Mouse (Mus musculus) midbrain, embryonic 13.5 days (tissue): ENCODE data around the gene Kcnj12. TPM values are rescaled to one million over a fixed set of nuclear protein-coding genes. Genes with fewer than 3 reads are reported as not detected.

ENCODE experiments used
- ATAC-seq: fragments of 200-750 bp; cut with Nextera tagmentation; 2 replicates; pipeline ENCODE4 v1.8.0; 2017; ENCODE audit warnings: mild to moderate bottlenecking, moderate TSS enrichment, moderate library complexity
- H3K27ac ChIP-seq: fragments of 300-500 bp; sonication (generic); 2 replicates; pipeline ENCODE4 v1.5.1; 2015; ENCODE audit warnings: inconsistent platforms, mild to moderate bottlenecking, moderate library complexity
- H3K27me3 ChIP-seq: fragments of 300-500 bp; sonication (generic); 2 replicates; pipeline ENCODE4 v1.6.1; 2015; ENCODE audit warnings: mild to moderate bottlenecking, inconsistent platforms
- H3K36me3 ChIP-seq: fragments of 300-500 bp; sonication (generic); 2 replicates; pipeline ENCODE4 v1.6.1; 2015; ENCODE audit warnings: mild to moderate bottlenecking, inconsistent platforms
- H3K4me1 ChIP-seq: fragments of 300-500 bp; sonication (generic); replicated peaks from 2 replicates; pipeline ENCODE4 v1.6.1; 2015; ENCODE audit warnings: inconsistent platforms
- H3K4me2 ChIP-seq: fragments of 300-500 bp; sonication (generic); replicated peaks from 2 replicates; pipeline ENCODE4 v1.6.1; 2015; ENCODE audit warnings: moderate library complexity, mild to moderate bottlenecking, inconsistent platforms
- H3K4me3 ChIP-seq: fragments of 300-500 bp; sonication (generic); replicated peaks from 2 replicates; pipeline ENCODE4 v1.5.1; 2015; ENCODE audit warnings: mild to moderate bottlenecking, inconsistent platforms
- H3K9ac ChIP-seq: fragments of 300-500 bp; sonication (generic); replicated peaks from 2 replicates; pipeline ENCODE4 v1.6.1; 2015; ENCODE audit warnings: mild to moderate bottlenecking, inconsistent platforms
- H3K9me3 ChIP-seq: fragments of 300-500 bp; sonication (generic); 2 replicates; pipeline ENCODE4 v1.6.1; 2016; ENCODE audit warnings: mild to moderate bottlenecking, inconsistent platforms
- WGBS: fragments of 180-500 bp; shearing (Covaris S2); methylation state at CpG from one replicate; pipeline ENCODE4 v1.1.7; 2015; 5-methylcytosine and 5-hydroxymethylcytosine counted together
- polyA plus RNA-seq: library from polyadenylated mRNA; unstranded; fragments of >200 nt; fragmentation: Nextera tagmentation; extraction: Ambion mirVana; gene quantifications from 2 replicates; pipeline ENCODE4 v1.2.1, GENCODE M21; 2015

The Kcnj12 gene
- polyA plus RNA-seq, 1 experiment from 2014 or later: 1.4 TPM

DNA sequence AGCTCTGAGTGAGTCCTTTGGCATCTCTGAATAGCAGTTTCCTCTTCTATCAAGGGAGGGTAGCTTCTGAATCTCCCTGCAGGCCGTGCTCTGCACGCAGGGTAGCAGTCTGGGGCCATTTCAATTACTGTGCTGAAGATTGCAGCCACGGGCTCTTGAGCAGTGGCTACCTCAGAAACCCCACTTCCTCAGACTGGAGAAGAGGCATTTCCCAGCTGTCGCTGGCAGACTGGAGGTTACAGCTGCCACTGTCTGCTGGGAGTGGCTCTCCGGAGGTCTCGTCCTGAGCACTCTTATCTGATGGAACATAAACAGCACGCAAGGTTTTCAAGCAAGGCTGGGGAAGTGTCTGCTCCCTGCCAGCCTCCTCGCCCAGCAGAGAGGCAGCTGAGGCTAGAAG lies 20.2 kb downstream of the Kcnj12 start:
- 42% methylated on average over 8 of the region's 8 CpGs for WGBS
- ATAC-seq: 0 out of 2 replicates have a peak, but pooled peaks have one; percentile 40
- no peaks in the 10 kb centered on the region for H3K27me3 ChIP-seq
- H3K27ac ChIP-seq: peak overlapping the region; percentile 40
- peaks cover 29% of the 10 kb centered on the region for H3K4me1 ChIP-seq
- no peaks in the 10 kb centered on the region for H3K36me3 ChIP-seq
- H3K4me3 ChIP-seq: no peak overlapping the region
- no peak overlapping the region for H3K4me2 ChIP-seq
- no peaks in the 10 kb centered on the region for H3K9me3 ChIP-seq
- no peak overlapping the region for H3K9ac ChIP-seq

DNA sequence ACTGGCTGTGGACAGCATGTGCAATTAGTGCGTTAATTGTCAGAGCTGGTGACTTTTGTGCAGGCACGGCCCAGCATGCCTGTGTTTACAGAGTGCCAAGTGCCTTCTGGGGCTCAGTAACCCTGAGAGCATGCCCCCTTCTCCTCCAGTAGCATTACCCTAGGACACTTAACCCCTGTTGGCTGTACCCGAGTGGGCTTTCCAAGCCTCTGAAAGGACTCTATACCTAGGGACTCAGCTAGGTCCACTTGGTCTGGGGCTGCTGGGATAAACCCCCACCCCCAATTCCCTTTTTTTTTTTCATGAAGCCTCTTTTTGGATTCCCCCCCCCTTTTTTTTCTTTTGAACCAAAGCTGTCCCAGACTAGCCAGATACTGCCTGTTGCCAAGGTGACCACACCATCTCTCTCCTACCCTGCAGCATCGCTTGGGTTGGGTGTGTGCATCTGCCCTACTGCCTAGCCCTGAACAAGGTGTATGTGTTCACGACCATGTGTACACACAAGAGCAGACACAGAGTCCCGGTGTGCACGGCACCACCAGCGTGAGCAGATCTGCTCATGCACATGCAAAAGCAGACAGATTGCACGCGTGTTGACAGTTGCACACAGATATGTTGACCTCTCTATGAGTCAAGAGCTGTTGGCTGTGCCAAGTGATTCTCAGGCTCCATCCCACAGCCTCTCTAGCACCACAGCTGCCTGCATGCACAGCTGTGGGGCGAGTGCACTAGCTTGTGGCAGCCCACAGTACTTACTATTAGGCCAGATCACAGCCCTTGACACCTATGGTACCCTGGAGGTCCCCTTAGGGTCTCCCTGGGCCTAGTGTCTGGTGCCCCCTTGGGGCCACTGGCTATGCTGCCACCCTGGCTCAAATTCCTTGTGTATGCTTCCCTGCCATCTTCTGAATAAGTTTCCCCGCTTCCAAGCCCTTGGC lies 21.0 kb downstream of the Kcnj12 start:
- Histone ChIP-seq H3K36me3 (no peaks in the 10 kb centered on the region), H3K9ac (no peak overlapping the region), H3K9me3 (no peaks in the 10 kb centered on the region), H3K27me3 (no peaks in the 10 kb centered on the region), H3K4me3 (no peak overlapping the region), H3K4me1 (peaks cover 26% of the 10 kb centered on the region), H3K27ac (peak overlapping the region; percentile 40), H3K4me2 (no peak overlapping the region)
- ATAC-seq: peak; percentile 7; the same call in 1 of the 2 replicates
- 73% methylated on average over 12 of the region's 12 CpGs for WGBS

DNA sequence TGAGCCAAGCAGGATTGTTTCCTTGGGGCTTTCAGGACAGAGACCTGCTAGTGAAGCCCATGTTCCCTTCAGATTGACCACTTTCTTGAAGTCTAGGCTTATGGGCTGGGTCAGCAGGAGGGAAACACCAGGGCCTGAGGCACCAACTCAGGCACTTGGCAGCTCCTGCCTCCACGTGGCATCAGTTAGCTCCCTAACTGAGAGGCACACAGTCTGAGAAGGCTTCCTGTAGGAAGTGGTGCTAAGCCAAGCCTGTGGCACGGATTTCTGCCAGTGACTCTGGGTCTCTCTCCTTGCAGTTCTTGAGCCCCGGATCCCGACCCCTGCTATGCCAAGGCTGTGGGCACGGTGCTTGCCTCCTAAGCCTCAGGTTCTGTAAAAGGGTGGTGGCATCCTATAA lies 22.4 kb downstream of the Kcnj12 start:
- ATAC-seq: no peak
- H3K4me3 ChIP-seq: no peak overlapping the region
- no peaks in the 10 kb centered on the region for H3K9me3 ChIP-seq
- no peak overlapping the region for H3K27ac ChIP-seq
- H3K9ac ChIP-seq: no peak overlapping the region
- no peaks in the 10 kb centered on the region for H3K36me3 ChIP-seq
- peaks cover 24% of the 10 kb centered on the region for H3K4me1 ChIP-seq
- WGBS: 76% methylated on average over 5 of the region's 5 CpGs
- H3K4me2 ChIP-seq: no peak overlapping the region
- no peaks in the 10 kb centered on the region for H3K27me3 ChIP-seq

DNA sequence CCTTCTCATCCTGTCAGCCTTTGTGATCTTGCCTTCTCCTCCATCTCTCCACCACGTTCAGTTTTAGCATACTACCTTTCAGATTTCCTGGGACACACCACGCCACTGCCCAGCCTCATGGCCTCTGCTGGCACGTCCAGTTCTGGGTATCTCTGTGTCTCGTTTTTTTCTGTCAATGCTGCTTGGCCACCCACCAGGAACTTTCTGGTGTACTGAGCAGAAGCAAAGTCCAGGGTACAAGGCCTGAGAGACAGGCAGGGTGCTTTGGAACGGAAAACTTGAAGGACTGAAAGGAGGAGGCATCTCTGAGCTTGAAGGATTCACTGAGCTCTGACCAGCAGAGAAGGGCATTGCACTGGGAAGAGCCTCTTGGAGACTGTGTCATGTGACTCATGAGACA lies 25.1 kb downstream of the Kcnj12 start:
- Histone ChIP-seq H3K9ac (no peak overlapping the region), H3K27me3 (no peaks in the 10 kb centered on the region), H3K4me2 (no peak overlapping the region), H3K36me3 (no peaks in the 10 kb centered on the region), H3K27ac (no peak overlapping the region), H3K4me1 (peaks cover 22% of the 10 kb centered on the region), H3K9me3 (no peaks in the 10 kb centered on the region), H3K4me3 (no peak overlapping the region)
- WGBS: 82% methylated on average over 5 of the region's 5 CpGs
- no peak for ATAC-seq

DNA sequence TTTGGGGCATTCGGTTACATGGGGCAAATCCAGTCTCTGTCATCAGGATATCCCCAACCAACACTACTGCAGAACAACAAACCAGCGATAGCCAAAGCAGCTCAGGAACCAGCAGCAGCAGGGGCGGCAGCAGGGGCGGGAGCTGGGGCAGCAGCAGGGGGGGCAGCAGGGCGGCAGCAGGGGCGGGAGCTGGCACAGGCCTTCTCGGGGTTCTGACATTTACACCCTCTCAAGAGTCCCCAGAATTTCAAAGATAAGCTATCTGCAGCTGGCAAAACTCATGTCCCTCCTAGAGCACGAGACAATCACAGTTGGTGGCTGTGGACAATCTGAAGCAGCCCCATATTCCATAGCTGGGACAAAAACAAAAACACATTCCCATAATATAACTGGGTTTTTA lies 28.8 kb downstream of the Kcnj12 start:
- H3K27me3 ChIP-seq: no peaks in the 10 kb centered on the region
- no peaks in the 10 kb centered on the region for H3K36me3 ChIP-seq
- H3K4me2 ChIP-seq: no peak overlapping the region
- H3K4me1 ChIP-seq: peaks cover under 1% of the 10 kb centered on the region
- no peak overlapping the region for H3K27ac ChIP-seq
- H3K9me3 ChIP-seq: no peaks in the 10 kb centered on the region
- 53% methylated on average over 8 of the region's 8 CpGs for WGBS
- no peak for ATAC-seq
- H3K9ac ChIP-seq: no peak overlapping the region
- H3K4me3 ChIP-seq: no peak overlapping the region

DNA sequence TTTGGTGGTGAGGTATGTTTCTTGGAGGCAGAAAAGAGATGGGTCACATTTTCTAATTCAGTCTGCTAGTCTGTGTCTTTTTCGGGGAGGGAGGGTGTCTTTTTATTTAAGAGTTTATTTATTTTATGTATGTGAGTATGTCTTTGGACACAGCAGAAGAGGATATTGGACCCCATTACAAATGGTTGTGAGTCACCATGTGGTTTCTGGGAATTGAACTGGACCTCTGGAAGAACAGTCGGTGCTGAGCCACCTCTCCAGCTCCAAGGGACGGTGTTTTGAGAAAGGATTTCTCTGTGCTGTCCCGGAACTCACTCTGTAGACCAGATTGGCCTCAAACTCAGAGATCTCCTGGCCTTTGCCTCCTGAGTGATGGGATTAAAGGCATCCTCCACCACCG lies 34.5 kb downstream of the Kcnj12 start:
- Histone ChIP-seq H3K4me3 (no peak overlapping the region), H3K4me1 (no peaks in the 10 kb centered on the region), H3K36me3 (no peaks in the 10 kb centered on the region), H3K27me3 (no peaks in the 10 kb centered on the region), H3K4me2 (no peak overlapping the region), H3K9me3 (no peaks in the 10 kb centered on the region), H3K9ac (no peak overlapping the region), H3K27ac (no peak overlapping the region)
- ATAC-seq: no peak
- 62% methylated on average over 5 of the region's 5 CpGs for WGBS

DNA sequence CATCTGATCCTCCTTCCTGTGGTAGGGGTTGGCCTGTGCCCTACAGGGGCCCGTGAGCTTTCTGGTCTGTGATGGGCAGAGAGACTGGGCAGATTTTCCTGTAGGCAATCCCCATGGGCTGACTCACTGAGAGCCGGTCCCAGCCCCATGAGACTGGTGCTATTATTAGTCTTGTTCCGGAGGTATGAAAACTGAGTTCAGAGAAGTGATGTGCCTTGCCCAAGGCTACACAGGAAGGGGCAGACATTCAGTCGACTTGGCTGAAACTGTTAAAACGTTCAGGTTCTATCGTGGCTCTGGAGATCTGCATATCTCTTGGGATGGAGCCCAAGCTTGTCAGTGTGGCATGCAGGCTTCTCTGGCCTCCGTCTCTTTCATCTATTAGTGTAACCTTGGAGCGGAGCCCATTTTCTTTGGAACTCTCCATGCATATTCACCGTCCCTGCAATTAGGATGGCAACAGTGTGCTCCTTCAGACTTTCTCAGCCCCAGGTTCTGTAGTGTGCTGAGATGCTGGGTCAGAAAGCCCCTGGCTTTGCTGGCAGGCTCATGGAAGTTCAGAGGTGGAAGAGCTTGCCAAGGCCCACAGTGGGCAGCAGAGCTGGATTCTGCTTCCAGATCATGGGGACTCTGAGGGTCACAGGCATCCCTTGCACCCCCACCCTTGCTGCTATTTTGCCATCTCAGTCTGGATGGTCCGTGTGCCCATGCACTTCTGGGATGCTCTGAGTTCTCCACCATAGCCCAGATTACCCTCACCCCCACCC lies 37.5 kb downstream of the Kcnj12 start:
- H3K27ac ChIP-seq: no peak overlapping the region
- H3K9ac ChIP-seq: 0 out of 2 replicates have a peak overlapping the region, but pooled peaks have one; percentile 19
- no peaks in the 10 kb centered on the region for H3K27me3 ChIP-seq
- no peaks in the 10 kb centered on the region for H3K9me3 ChIP-seq
- no peak for ATAC-seq
- H3K4me2 ChIP-seq: no peak overlapping the region
- no peaks in the 10 kb centered on the region for H3K36me3 ChIP-seq
- no peak overlapping the region for H3K4me3 ChIP-seq
- no peaks in the 10 kb centered on the region for H3K4me1 ChIP-seq
- 78% methylated on average over 10 of the region's 10 CpGs for WGBS

DNA sequence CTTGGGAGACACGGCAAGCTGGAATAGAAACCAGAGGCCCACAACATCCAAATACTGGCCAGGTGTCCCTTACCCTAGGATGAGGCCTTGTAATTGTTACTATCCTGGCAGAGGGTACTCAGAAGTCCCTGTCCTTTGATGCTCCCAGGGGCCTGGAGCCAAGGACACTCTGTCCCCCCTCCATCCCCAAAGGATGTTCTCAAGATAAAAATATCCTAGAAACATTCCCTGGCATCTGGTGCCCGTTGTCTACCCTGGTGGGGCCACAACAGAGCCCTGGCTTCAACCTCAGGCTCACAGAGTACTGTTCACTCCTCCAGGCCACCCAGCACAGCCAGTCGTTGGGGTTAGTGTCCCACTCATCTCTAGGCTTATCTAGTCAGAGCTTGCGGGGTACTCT lies 38.3 kb downstream of the Kcnj12 start:
- Histone ChIP-seq H3K27me3 (no peaks in the 10 kb centered on the region), H3K9me3 (no peaks in the 10 kb centered on the region), H3K27ac (no peak overlapping the region), H3K4me1 (no peaks in the 10 kb centered on the region), H3K4me2 (no peak overlapping the region), H3K36me3 (no peaks in the 10 kb centered on the region), H3K4me3 (no peak overlapping the region), H3K9ac (no peak overlapping the region)
- 86% methylated on average over 4 of the region's 4 CpGs for WGBS
- no peak for ATAC-seq

DNA sequence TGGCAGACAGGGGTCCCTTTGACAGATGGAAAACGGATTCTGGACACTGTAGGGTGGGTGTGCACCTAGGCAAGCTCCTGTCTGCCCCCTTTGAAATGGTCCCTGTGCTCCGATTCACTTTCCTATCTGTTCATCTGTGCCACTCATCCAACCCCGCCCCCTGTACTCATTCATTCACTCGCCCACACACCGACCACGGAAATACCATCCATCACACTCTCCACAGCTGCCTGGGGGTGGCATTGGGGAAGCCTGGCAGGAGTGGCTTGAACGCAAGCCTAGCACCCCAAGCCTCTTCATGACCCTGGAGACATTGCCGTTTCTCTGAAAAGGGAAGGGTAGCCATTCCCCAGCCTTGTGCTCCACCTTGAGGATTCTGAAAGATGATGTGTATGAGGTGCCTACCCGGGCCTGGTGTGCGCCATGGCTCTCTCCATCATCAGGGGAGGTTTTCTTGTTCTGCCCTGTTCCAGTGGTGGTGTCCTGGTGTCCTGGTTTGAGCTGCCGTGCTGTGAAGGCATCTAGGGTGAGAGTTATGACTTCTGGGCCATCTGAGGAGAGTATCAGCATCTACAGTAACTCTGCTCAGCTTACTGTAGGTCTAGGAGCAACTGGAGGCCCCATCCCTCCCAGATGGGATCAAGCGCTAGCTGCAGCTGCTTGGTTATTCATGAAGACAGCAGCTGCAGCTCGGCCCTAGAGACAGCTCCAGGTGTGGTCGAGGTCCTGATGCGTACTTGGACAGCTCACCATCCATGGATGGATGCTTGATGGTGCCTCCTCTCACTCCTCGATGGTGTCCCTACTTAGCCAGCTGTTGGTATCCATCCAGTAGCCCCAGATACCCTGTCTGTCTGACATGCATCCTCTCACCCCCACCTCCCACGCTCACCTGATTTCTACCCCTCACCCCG lies 40.4 kb downstream of the Kcnj12 start:
- H3K4me2 ChIP-seq: no peak overlapping the region
- H3K9me3 ChIP-seq: no peaks in the 10 kb centered on the region
- no peak overlapping the region for H3K9ac ChIP-seq
- H3K27ac ChIP-seq: no peak overlapping the region
- 87% methylated on average over 18 of the region's 18 CpGs for WGBS
- H3K4me1 ChIP-seq: no peaks in the 10 kb centered on the region
- no peak for ATAC-seq
- no peak overlapping the region for H3K4me3 ChIP-seq
- H3K27me3 ChIP-seq: no peaks in the 10 kb centered on the region
- H3K36me3 ChIP-seq: no peaks in the 10 kb centered on the region

DNA sequence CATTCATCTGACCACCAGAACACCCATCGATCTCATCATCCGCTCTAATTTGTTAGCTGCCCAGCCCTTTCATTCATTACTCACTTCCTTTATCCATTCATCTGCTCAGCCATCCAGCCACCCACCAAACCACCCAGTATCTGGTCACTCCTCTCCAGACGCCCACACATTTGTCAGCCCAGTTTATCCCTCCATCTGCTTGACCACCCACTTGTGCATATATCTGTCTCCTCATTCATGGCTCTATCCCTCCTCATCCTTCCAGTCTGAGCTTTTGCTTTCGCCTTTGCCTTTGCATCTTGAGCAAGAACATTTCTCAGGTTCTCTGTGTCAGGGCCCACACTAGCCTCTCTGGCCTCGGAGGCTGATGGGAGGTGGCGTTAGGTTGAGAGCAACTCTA lies 41.1 kb downstream of the Kcnj12 start:
- no peak overlapping the region for H3K4me2 ChIP-seq
- no peak overlapping the region for H3K9ac ChIP-seq
- no peaks in the 10 kb centered on the region for H3K9me3 ChIP-seq
- no peak for ATAC-seq
- H3K36me3 ChIP-seq: no peaks in the 10 kb centered on the region
- no peak overlapping the region for H3K4me3 ChIP-seq
- no peak overlapping the region for H3K27ac ChIP-seq
- H3K4me1 ChIP-seq: no peaks in the 10 kb centered on the region
- 91% methylated on average over 6 of the region's 6 CpGs for WGBS
- no peaks in the 10 kb centered on the region for H3K27me3 ChIP-seq

DNA sequence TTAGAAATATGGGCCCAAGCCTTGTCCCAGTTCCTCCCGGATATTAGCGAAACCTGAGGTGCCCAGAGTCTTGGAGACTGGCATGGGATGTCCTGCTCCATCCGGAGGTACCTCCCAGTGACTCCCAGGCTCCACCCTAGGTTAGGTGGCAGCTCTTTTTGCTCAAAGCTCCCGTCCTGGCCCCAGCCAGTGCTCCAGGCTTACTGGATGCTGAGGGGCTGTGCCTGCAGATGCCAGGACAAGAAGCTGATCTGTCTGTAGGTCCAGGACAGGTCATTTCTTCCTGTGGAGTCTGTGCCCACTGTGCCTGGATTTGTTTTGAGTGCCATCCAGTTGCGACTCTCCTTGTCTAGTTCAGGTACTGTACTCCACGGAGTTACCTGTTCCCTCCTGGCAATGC lies 43.3 kb downstream of the Kcnj12 start:
- H3K4me2 ChIP-seq: no peak overlapping the region
- no peaks in the 10 kb centered on the region for H3K27me3 ChIP-seq
- ATAC-seq: no peak
- H3K4me3 ChIP-seq: no peak overlapping the region
- H3K4me1 ChIP-seq: no peaks in the 10 kb centered on the region
- 0 out of 2 replicates have a peak, but pooled peaks cover 4% of the 10 kb centered on the region for H3K36me3 ChIP-seq
- no peak overlapping the region for H3K27ac ChIP-seq
- no peaks in the 10 kb centered on the region for H3K9me3 ChIP-seq
- WGBS: 87% methylated on average over 6 of the region's 6 CpGs
- no peak overlapping the region for H3K9ac ChIP-seq
